Mouse (Mus musculus) MEL (cell line): ENCODE measurements around the gene Ugt1a6b. TPM values are rescaled to one million over a fixed set of nuclear protein-coding genes. Genes with fewer than 3 reads are reported as not detected.

Source experiments
- DNase-seq: peaks from one replicate; pipeline ENCODE4 v3.0.0; 2011; ENCODE audit warnings: low read depth, low spot score
- H3K27ac ChIP-seq: 2 replicates; pipeline ENCODE4 v1.5.1; 2012; ENCODE audit warnings: low read depth, mild to moderate bottlenecking, control low read depth, low read length, moderate library complexity; ENCODE audit not compliant: control insufficient read depth
- H3K27me3 ChIP-seq, 2 experiments: fragments of 150-350 bp in 1 of 2; sonication (generic) in 1 of 2; 2 replicates each; pipeline ENCODE4 v1.6.1; 2012; ENCODE audit warnings: low read length in 2 of 2, mild to moderate bottlenecking in 2 of 2, improper control_type of control experiment in 1 of 2, moderate library complexity in 1 of 2; ENCODE audit not compliant: insufficient read depth in 2 of 2, control insufficient read depth in 1 of 2
- H3K36me3 ChIP-seq, 2 experiments: 2 replicates each; pipeline ENCODE4 v1.6.1; 2012 to 2014; ENCODE audit warnings: low read length in 2 of 2, improper control_type of control experiment in 1 of 2, inconsistent platforms in 1 of 2, mild to moderate bottlenecking in 1 of 2; ENCODE audit not compliant: insufficient read depth in 2 of 2, control insufficient read depth in 1 of 2
- H3K4me1 ChIP-seq, 2 experiments: fragments of 150-350 bp in 1 of 2; sonication (generic) in 1 of 2; 2 replicates each; pipeline ENCODE4 v1.6.1; 2012; ENCODE audit warnings: low read length in 2 of 2, improper control_type of control experiment in 1 of 2, mild to moderate bottlenecking in 1 of 2; ENCODE audit not compliant: insufficient read depth in 2 of 2, control insufficient read depth in 1 of 2
- H3K4me3 ChIP-seq, 2 experiments: fragments of 150-350 bp in 1 of 2; sonication (generic) in 1 of 2; 2 replicates each; pipeline ENCODE4 v1.5.1; 2012; ENCODE audit warnings: low read depth in 2 of 2, low read length in 2 of 2, mild to moderate bottlenecking in 2 of 2, moderate library complexity in 2 of 2, control low read depth in 1 of 2, improper control_type of control experiment in 1 of 2; ENCODE audit not compliant: control insufficient read depth in 1 of 2, insufficient read depth in 1 of 2
- H3K79me2 ChIP-seq: 2 replicates; pipeline ENCODE4 v1.6.1; 2012; ENCODE audit warnings: mild to moderate bottlenecking, low read length, moderate library complexity; ENCODE audit not compliant: control insufficient read depth, poor library complexity, insufficient read depth
- H3K9ac ChIP-seq: 2 replicates; pipeline ENCODE4 v1.6.1; 2012; ENCODE audit warnings: low read depth, mild to moderate bottlenecking, control low read depth, low read length, moderate library complexity; ENCODE audit not compliant: control insufficient read depth, poor library complexity, severe bottlenecking
- H3K9me3 ChIP-seq: fragments of 150-350 bp; sonication (generic); replicated peaks from 2 replicates; pipeline ENCODE4 v1.6.1; 2012; ENCODE audit warnings: mild to moderate bottlenecking, low read length, improper control_type of control experiment, moderate library complexity; ENCODE audit not compliant: insufficient read depth
- CTCF ChIP-seq, 3 experiments: IDR thresholded peaks in 2 of 3; conservative IDR thresholded peaks in 1 of 3; 2 replicates each; pipeline ENCODE4 v1.5.1; 2011 to 2012; ENCODE audit warnings: low read length in 3 of 3, low read depth in 2 of 3, mild to moderate bottlenecking in 2 of 3, improper control_type of control experiment in 1 of 3, inconsistent platforms in 1 of 3, mixed read lengths in 1 of 3, moderate library complexity in 1 of 3; ENCODE audit not compliant: control insufficient read depth in 1 of 3, insufficient read depth in 1 of 3, poor library complexity in 1 of 3, severe bottlenecking in 1 of 3
- MXI1 ChIP-seq: IDR thresholded peaks from 2 replicates; pipeline ENCODE4 v1.6.1; 2011; ENCODE audit warnings: mild to moderate bottlenecking, low read depth, low read length, improper control_type of control experiment
- NELFE ChIP-seq: IDR thresholded peaks from 2 replicates; pipeline ENCODE4 v1.6.1; 2011; ENCODE audit warnings: low read depth, low read length, improper control_type of control experiment
- RCOR1 ChIP-seq: IDR thresholded peaks from 2 replicates; pipeline ENCODE4 v1.6.1; 2012; ENCODE audit warnings: low read depth, mild to moderate bottlenecking, inconsistent platforms, low read length, improper control_type of control experiment
- SMC3 ChIP-seq: IDR thresholded peaks from 2 replicates; pipeline ENCODE4 v1.6.1; 2011; ENCODE audit warnings: low read depth, low read length, improper control_type of control experiment
- TAL1 ChIP-seq: IDR thresholded peaks from 2 replicates; pipeline ENCODE4 v1.6.1; 2012; ENCODE audit warnings: mild to moderate bottlenecking, inconsistent platforms, low read length, moderate library complexity, mixed read lengths
- TCF12 ChIP-seq: IDR thresholded peaks from 2 replicates; pipeline ENCODE4 v1.6.1; 2014; ENCODE audit warnings: low read depth, mild to moderate bottlenecking, inconsistent platforms, low read length, improper control_type of control experiment, moderate library complexity
- UBTF ChIP-seq: IDR thresholded peaks from 2 replicates; pipeline ENCODE4 v1.6.1; 2012; ENCODE audit warnings: low read depth, mild to moderate bottlenecking, inconsistent platforms, low read length, improper control_type of control experiment, moderate library complexity, borderline replicate concordance; ENCODE audit not compliant: insufficient read depth
- ZC3H11A ChIP-seq: IDR thresholded peaks from 2 replicates; pipeline ENCODE4 v1.6.1; 2012; ENCODE audit warnings: low read depth, mild to moderate bottlenecking, inconsistent platforms, low read length, improper control_type of control experiment
- polyA plus RNA-seq, 2 experiments: library from polyadenylated mRNA; stranded (reverse) in 1 of 2; unstranded in 1 of 2; fragments of >175 nt in 1 of 2; fragments of >200 nt in 1 of 2; gene quantifications; 2 replicates each; pipeline versions ENCODE4 v1.2.1 to v1.2.4; 2012; ENCODE audit warnings: low replicate concordance in 2 of 2, low read depth in 1 of 2; ENCODE audit not compliant: insufficient read length in 2 of 2, insufficient read depth in 1 of 2, missing spikeins in 1 of 2
- total RNA-seq: library from RNA; depleted of rRNA; stranded (reverse); fragments of 300-350 nt; gene quantifications from 2 replicates; pipeline ENCODE4 v1.2.3, GENCODE M21; 2012

Ugt1a6b gene
- total and polyA plus RNA-seq, 3 experiments = not detected

GRCm38 (mm10) chr1:88227482-88227881 is 124.4 kb downstream of the Ugt1a6b start:
- H3K27ac ChIP-seq = no peak overlapping the region
- H3K4me1 ChIP-seq = no peaks in the 10 kb centered on the region
- no peaks in the 10 kb centered on the region for H3K27me3 ChIP-seq
- H3K79me2 ChIP-seq = no peaks in the 10 kb centered on the region
- no peaks in the 10 kb centered on the region for H3K36me3 ChIP-seq
- no peak overlapping the region for H3K4me3 ChIP-seq
- no peaks in the 10 kb centered on the region for H3K9me3 ChIP-seq
- DNase-seq = no peak
- H3K9ac ChIP-seq = no peak overlapping the region
- no peak for TF ChIP-seq SMC3
- no peak for TF ChIP-seq MXI1

GRCm38 (mm10) chr1:88228121-88228520 is 125.1 kb downstream of the Ugt1a6b start:
- no peak for DNase-seq
- Histone ChIP-seq H3K79me2 (no peaks in the 10 kb centered on the region), H3K9ac (no peak overlapping the region), H3K9me3 (no peaks in the 10 kb centered on the region), H3K4me3 (no peak overlapping the region), H3K4me1 (no peaks in the 10 kb centered on the region), H3K27ac (no peak overlapping the region), H3K27me3 (no peaks in the 10 kb centered on the region), H3K36me3 (no peaks in the 10 kb centered on the region)
- TF ChIP-seq ZC3H11A = no peak
- TF ChIP-seq TAL1 = 0 out of 2 replicates have a peak, but pooled peaks have one; percentile 2

DNA sequence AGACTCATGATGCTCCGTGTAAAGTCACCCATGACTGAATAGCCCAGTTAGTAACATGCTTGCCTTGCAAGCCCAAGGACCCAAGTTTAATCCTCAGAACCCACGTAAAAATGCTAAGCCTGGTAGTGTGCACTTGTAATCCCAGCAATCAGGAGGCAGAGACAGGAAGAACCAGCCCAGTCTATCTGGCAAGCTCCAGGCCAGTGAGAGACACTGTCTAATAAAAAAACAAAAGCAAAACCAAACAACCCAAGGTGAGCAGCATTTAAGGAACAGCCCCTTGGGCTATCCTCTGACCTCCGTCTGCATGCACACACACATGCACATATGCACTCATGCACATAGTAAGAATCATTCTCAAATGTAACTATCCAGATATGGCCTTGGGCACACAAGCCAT is 126.5 kb downstream of the Ugt1a6b start:
- H3K9ac ChIP-seq = no peak overlapping the region
- TF ChIP-seq TAL1 (0 out of 2 replicates have a peak, but pooled peaks have one; percentile 1), UBTF (no peak)
- TF ChIP-seq, all 39 proteins: peak for 1
- Histone ChIP-seq H3K36me3 (no peaks in the 10 kb centered on the region), H3K79me2 (no peaks in the 10 kb centered on the region), H3K27me3 (no peaks in the 10 kb centered on the region), H3K4me3 (no peak overlapping the region), H3K4me1 (no peaks in the 10 kb centered on the region), H3K9me3 (no peaks in the 10 kb centered on the region), H3K27ac (no peak overlapping the region)
- no peak for DNase-seq

DNA sequence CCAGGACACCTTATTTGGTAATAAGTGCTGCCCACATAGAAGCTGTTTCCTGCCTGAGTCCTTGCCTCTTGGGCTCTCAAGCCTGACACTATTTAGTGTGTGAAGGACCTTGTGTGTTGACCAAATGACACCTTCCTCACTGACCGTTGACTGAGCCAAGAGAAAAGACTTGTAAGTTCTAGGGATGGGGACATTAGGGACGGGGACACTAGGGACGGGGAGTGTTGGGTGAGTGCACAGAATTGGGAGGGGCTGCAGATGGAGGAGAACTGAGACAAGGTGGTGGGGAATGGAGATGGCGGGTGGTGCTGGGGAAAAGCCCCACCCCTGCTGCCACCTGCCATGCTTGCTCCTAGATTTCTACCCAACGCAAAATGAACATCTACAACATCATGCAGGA is 126.9 kb downstream of the Ugt1a6b start:
- no peak for DNase-seq
- Histone ChIP-seq H3K36me3 (no peaks in the 10 kb centered on the region), H3K4me1 (no peaks in the 10 kb centered on the region), H3K4me3 (no peak overlapping the region), H3K9me3 (no peaks in the 10 kb centered on the region), H3K27me3 (no peaks in the 10 kb centered on the region), H3K79me2 (no peaks in the 10 kb centered on the region), H3K27ac (no peak overlapping the region), H3K9ac (no peak overlapping the region)
- TF ChIP-seq TCF12 (no peak), NELFE (no peak), CTCF (IDR thresholded peaks at IDR 0.05 in 2 of 3, conservative IDR thresholded peaks at IDR 0.05 in 1 of 3; ENCODE audit: control insufficient read depth in 1 of 3, insufficient read depth in 1 of 3, low read depth in 2 of 3, low read length in 3 of 3, poor library complexity in 1 of 3, severe bottlenecking in 1 of 3) (no peak), RCOR1 (no peak), TAL1 (0 out of 2 replicates have a peak, but pooled peaks have one; percentile 1)
